ENCODE assay signal across 8 mouse cellular contexts in genomic region chr9:51908838-51909237, GRCm38 (mm10). TPM values are rescaled to one million over a fixed set of nuclear protein-coding genes. Genes with fewer than 3 reads are reported as not detected.
DNase-seq lines count a peak whose midpoint lies in the region; ATAC-seq and TF ChIP-seq lines count a peak whose summit lies in the region.

No protein-coding gene starts in this region.

- 13% methylated on average over 2 of the region's 2 CpGs for WGBS in limb, embryonic 11.5 days
- WGBS in midbrain, postnatal 0 days: 35% methylated on average over 2 of the region's 2 CpGs

- intact Hi-C loops in gastrocnemius, postnatal 36 days (cut with DNase I): loop anchor here (1.0 kb wide), 1 partner anchor 574 kb away; no protein-coding TSS in a partner anchor

- no peaks in the 10 kb centered on the region for H3K27me3 ChIP-seq in limb, embryonic 11.5 days (ENCODE audit: control insufficient read depth, insufficient read depth, low read length)
- H3K27me3 ChIP-seq in midbrain, postnatal 0 days (ENCODE audit: insufficient read depth, low read length): no peaks in the 10 kb centered on the region
- no peaks in the 10 kb centered on the region for H3K27me3 ChIP-seq in splenic B cell, adult 2 months (ENCODE audit: control insufficient read depth, insufficient read depth, low read length, poor library complexity, severe bottlenecking)

- peak; percentile 92 for TF ChIP-seq CTCF in midbrain, postnatal 0 days (IDR thresholded peaks at IDR 0.05)

- H3K27ac ChIP-seq in limb, embryonic 11.5 days (replicated peaks; ENCODE audit: low read depth, low read length): no peak overlapping the region
- no peak overlapping the region for H3K27ac ChIP-seq in midbrain, postnatal 0 days (ENCODE audit: low read depth, low read length)

- no peaks in the 10 kb centered on the region for H3K9me3 ChIP-seq in limb, embryonic 11.5 days (ENCODE audit: control insufficient read depth, low read length)
- H3K9me3 ChIP-seq in midbrain, postnatal 0 days (ENCODE audit: low read length): no peaks in the 10 kb centered on the region

- peak; percentile 78 for ATAC-seq in limb, embryonic 11.5 days (ENCODE audit: insufficient number of reproducible peaks, low FRiP score, low TSS enrichment, low read depth)
- 0 out of 2 replicates have a peak, but pooled peaks have one; percentile 58 for ATAC-seq in midbrain, postnatal 0 days (ENCODE audit: low FRiP score)

- H3K9ac ChIP-seq in limb, embryonic 11.5 days (ENCODE audit: low read length): no peak overlapping the region
- no peak overlapping the region for H3K9ac ChIP-seq in midbrain, postnatal 0 days (replicated peaks; ENCODE audit: low read length, poor library complexity, severe bottlenecking)

- H3K4me2 ChIP-seq in limb, embryonic 11.5 days (ENCODE audit: low read depth, severe bottlenecking): no peak overlapping the region
- no peak overlapping the region for H3K4me2 ChIP-seq in midbrain, postnatal 0 days (ENCODE audit: low read depth, low read length, poor library complexity, severe bottlenecking)

- no peaks in the 10 kb centered on the region for H3K36me3 ChIP-seq in limb, embryonic 11.5 days (ENCODE audit: control insufficient read depth, insufficient read depth, low read length)
- H3K36me3 ChIP-seq in midbrain, postnatal 0 days (ENCODE audit: insufficient read depth, low read length): no peaks in the 10 kb centered on the region
- H3K36me3 ChIP-seq in splenic B cell, adult 2 months (ENCODE audit: control insufficient read depth, insufficient read depth, low read length, poor library complexity, severe bottlenecking): no peaks in the 10 kb centered on the region

- no peaks in the 10 kb centered on the region for H3K4me1 ChIP-seq in limb, embryonic 11.5 days (ENCODE audit: control insufficient read depth, insufficient read depth, low read length)
- no peaks in the 10 kb centered on the region for H3K4me1 ChIP-seq in midbrain, postnatal 0 days (ENCODE audit: insufficient read depth, low read length)

- peak; percentile 91 for DNase-seq in 3T3-L1 (ENCODE audit: low read depth, low spot score)
- peak; percentile 63 to 70 for DNase-seq in adrenal gland, adult 18-20 months (ENCODE audit: low spot score in 2 of 2)
- DNase-seq in embryo, embryonic 10 days (ENCODE audit: low spot score): peak; percentile 90
- peak; percentile 40 to 49 for DNase-seq in gastrocnemius, postnatal 36 days
- peak; percentile 41 to 76 for DNase-seq in kidney, adult 8-10 months
- DNase-seq in limb, embryonic 11.5 days (ENCODE audit: low spot score): peak; percentile 84
- peak; percentile 86 for DNase-seq in midbrain, postnatal 0 days (ENCODE audit: low spot score)
- DNase-seq in splenic B cell, adult 2 months (ENCODE audit: low read depth, low spot score): peak; percentile 71

- no peak overlapping the region for H3K4me3 ChIP-seq in limb, embryonic 11.5 days (ENCODE audit: low read depth, low read length)
- H3K4me3 ChIP-seq in midbrain, postnatal 0 days (ENCODE audit: low read depth, low read length): no peak overlapping the region

RNA-seq across cellular contexts. Expression of gene Fdx1, which starts 54.5 kb away (rescaled TPM):
- 1,000 to 10,000 TPM; 3,296 to 3,327 TPM for total RNA-seq in adrenal gland, adult 18-20 months (2021)
- total RNA-seq in gastrocnemius, postnatal 36 days (2021): 10 to 100 TPM; 36.2 to 40.7 TPM
- 63.9 and 67.6 TPM in 2 replicates for polyA plus RNA-seq in limb, embryonic 11.5 days (2014; fragmentation: Nextera tagmentation; extraction: Ambion mirVana)
- 18.0 and 22.6 TPM in 2 replicates for total RNA-seq in midbrain, postnatal 0 days (2014; rRNA removed)
- polyA plus RNA-seq in midbrain, postnatal 0 days (2015; fragmentation: Nextera tagmentation; extraction: Ambion mirVana): 39.1 and 41.7 TPM in 2 replicates

Comparison
In these comparisons a context has a peak if more than half of its experiments do, and no peak if none do; other contexts are left out.
1. RNA of gene Fdx1, which starts 54.5 kb away (total RNA-seq): 3,296 to 3,327 TPM in adrenal gland, adult 18-20 months; 36.2 to 40.7 TPM in gastrocnemius, postnatal 36 days and 18.0 to 22.6 TPM in midbrain, postnatal 0 days; every median in the first group is over 10 times any median in the second.
2. Peak in every context shown above with its lines, with median percentiles within 50 percentile points of each other: DNase-seq.